Mouse (Mus musculus) forebrain, embryonic 11.5 days (tissue): Measurements from ENCODE around the gene Gm20388. TPM values are rescaled to one million over a fixed set of nuclear protein-coding genes. Genes with fewer than 3 reads are reported as not detected.

Experiments
- ATAC-seq: fragments of 200-750 bp; cut with Nextera tagmentation; replicated peaks from 2 replicates; pipeline ENCODE4 v1.8.0; 2017; ENCODE audit warnings: moderate TSS enrichment; ENCODE audit not compliant: low FRiP score
- DNase-seq: peaks from one replicate; pipeline ENCODE4 v3.0.0-alpha.2; 2017; ENCODE audit warnings: low spot score
- H3K27ac ChIP-seq: fragments of 300-500 bp; sonication (generic); 2 replicates; pipeline ENCODE4 v1.5.1; 2014; ENCODE audit warnings: low read depth, low read length
- H3K27me3 ChIP-seq: fragments of 300-500 bp; sonication (generic); 2 replicates; pipeline ENCODE4 v1.6.1; 2014; ENCODE audit warnings: mild to moderate bottlenecking, low read length, mixed read lengths; ENCODE audit not compliant: control insufficient read depth, insufficient read depth
- H3K36me3 ChIP-seq: fragments of 300-500 bp; sonication (generic); 2 replicates; pipeline ENCODE4 v1.6.1; 2014; ENCODE audit warnings: mild to moderate bottlenecking, low read length, moderate library complexity, mixed read lengths; ENCODE audit not compliant: control insufficient read depth, insufficient read depth
- H3K4me1 ChIP-seq: fragments of 300-500 bp; sonication (generic); replicated peaks from 2 replicates; pipeline ENCODE4 v1.6.1; 2014; ENCODE audit warnings: low read length, mixed read lengths; ENCODE audit not compliant: control insufficient read depth, insufficient read depth
- H3K4me2 ChIP-seq: fragments of 300-500 bp; sonication (generic); 2 replicates; pipeline ENCODE4 v1.6.1; 2014; ENCODE audit warnings: low read depth, mild to moderate bottlenecking, low read length, moderate library complexity, mixed read lengths; ENCODE audit not compliant: severe bottlenecking
- H3K4me3 ChIP-seq: fragments of 300-500 bp; sonication (generic); 2 replicates; pipeline ENCODE4 v1.5.1; 2014; ENCODE audit warnings: low read depth, low read length
- H3K9ac ChIP-seq: fragments of 300-500 bp; sonication (generic); 2 replicates; pipeline ENCODE4 v1.6.1; 2014; ENCODE audit warnings: low read length
- H3K9me3 ChIP-seq: fragments of 300-500 bp; sonication (generic); 2 replicates; pipeline ENCODE4 v1.6.1; 2016; ENCODE audit warnings: low read length, mixed read lengths; ENCODE audit not compliant: control insufficient read depth
- WGBS: fragments of 180-500 bp; shearing (Covaris S2); extraction: QIAGEN DNeasy Blood & Tissue Kit; methylation state at CpG from one replicate; pipeline ENCODE4 v1.1.7; 2014; 5-methylcytosine and 5-hydroxymethylcytosine counted together
- polyA plus RNA-seq: library from polyadenylated mRNA; unstranded; fragments of >200 nt; fragmentation: Nextera tagmentation; extraction: Ambion mirVana; gene quantifications from 2 replicates; pipeline ENCODE4 v1.2.1, GENCODE M21; 2014

The Gm20388 gene
- polyA plus RNA-seq, 1 experiment from 2014 or later, result not detected

GRCm38 (mm10) chr8:124289481-124290050 lies 4378.9 kb downstream of the Gm20388 start:
- ATAC-seq, result no peak
- 88% methylated on average over 5 of the region's 5 CpGs for WGBS
- no peak overlapping the region for H3K4me2 ChIP-seq
- no peaks in the 10 kb centered on the region for H3K27me3 ChIP-seq
- H3K36me3 ChIP-seq, result no peaks in the 10 kb centered on the region
- no peak overlapping the region for H3K9ac ChIP-seq
- H3K27ac ChIP-seq, result no peak overlapping the region
- H3K9me3 ChIP-seq, result no peaks in the 10 kb centered on the region
- no peak for DNase-seq
- peaks cover 29% of the 10 kb centered on the region for H3K4me1 ChIP-seq
- H3K4me3 ChIP-seq, result no peak overlapping the region

DNA sequence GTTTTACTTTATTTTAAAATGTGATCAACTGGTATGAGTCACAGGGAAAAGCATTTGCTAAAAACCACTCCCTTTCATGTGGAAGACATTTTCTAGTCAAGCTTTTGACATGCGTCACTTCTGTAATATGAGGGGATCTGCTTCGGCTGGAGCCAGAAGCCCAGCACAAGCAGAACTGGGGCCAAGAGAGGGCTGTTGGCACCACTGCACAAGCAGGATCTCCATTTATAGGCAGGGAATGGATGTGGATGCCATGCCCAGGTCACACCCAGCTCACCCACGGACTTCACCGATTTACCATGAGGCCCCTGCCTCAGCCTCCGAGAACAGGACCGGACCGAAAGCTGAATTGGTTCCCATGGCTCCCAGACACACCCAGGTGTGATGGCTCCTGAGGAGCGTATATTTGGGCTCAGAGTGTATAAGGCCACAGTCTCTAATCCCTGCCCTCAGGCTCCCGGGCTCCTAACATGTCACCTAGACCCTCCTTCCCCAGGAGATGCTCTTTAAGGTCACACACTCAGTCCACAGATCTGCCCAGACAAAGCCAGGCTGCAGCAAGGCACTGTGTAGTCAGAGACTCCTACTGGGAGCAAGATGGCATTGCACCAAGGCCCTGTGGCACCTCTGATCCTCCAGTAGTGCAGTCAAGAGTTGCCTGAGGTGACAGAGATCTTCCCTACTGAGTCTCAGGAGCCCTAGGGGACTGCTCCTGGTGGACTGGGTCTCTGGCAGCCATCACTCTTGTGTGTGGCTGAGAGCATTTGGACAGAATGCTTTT lies 4380.5 kb downstream of the Gm20388 start:
- no peak overlapping the region for H3K4me2 ChIP-seq
- no peaks in the 10 kb centered on the region for H3K36me3 ChIP-seq
- peaks cover 13% of the 10 kb centered on the region for H3K4me1 ChIP-seq
- no peak for ATAC-seq
- H3K9ac ChIP-seq, result no peak overlapping the region
- H3K4me3 ChIP-seq, result no peak overlapping the region
- DNase-seq, result no peak
- no peaks in the 10 kb centered on the region for H3K27me3 ChIP-seq
- WGBS, result 89% methylated on average over 9 of the region's 9 CpGs
- H3K27ac ChIP-seq, result no peak overlapping the region
- no peaks in the 10 kb centered on the region for H3K9me3 ChIP-seq

- no peak for DNase-seq
- H3K27ac ChIP-seq, result no peak overlapping the region
- WGBS, result 89% methylated on average over 5 of the region's 5 CpGs
Measured at GRCm38 (mm10) chr8:124291693-124292092, 4381.1 kb downstream of the Gm20388 start.

DNA sequence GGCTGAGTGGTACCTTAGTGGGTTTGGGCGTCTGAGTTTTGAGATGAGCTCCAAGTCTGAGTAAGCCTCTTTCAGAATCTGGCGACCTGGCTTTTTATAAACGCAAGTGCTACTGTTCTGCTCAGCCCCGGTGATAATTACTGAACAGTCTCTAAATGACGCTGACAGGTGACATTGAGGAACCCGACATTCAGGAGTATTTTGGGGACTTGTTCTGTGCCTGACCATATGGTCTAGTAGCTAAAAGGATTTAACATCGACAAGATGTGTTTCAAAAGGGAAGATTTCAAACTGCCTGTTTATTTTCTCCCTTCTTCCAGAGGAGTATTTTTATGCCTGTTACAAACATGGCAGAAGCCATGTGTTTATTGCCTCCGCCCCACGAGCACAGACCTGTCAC lies 4382.3 kb downstream of the Gm20388 start:
- no peaks in the 10 kb centered on the region for H3K9me3 ChIP-seq
- H3K27me3 ChIP-seq, result no peaks in the 10 kb centered on the region
- H3K9ac ChIP-seq, result no peak overlapping the region
- peaks cover 2% of the 10 kb centered on the region; the same call in 1 of the 2 replicates for H3K4me1 ChIP-seq
- H3K4me3 ChIP-seq, result no peak overlapping the region
- WGBS, result 90% methylated on average over 9 of the region's 9 CpGs
- DNase-seq, result no peak
- no peak for ATAC-seq
- H3K36me3 ChIP-seq, result no peaks in the 10 kb centered on the region; the same call in 1 of the 2 replicates
- H3K27ac ChIP-seq, result no peak overlapping the region
- no peak overlapping the region for H3K4me2 ChIP-seq

More at GRCm38 (mm10) chr8:124291693-124292092, 4381.1 kb downstream of the Gm20388 start:
- no peak for ATAC-seq
- Histone ChIP-seq H3K4me3 (no peak overlapping the region), H3K9ac (no peak overlapping the region), H3K36me3 (no peaks in the 10 kb centered on the region), H3K9me3 (no peaks in the 10 kb centered on the region), H3K4me2 (no peak overlapping the region), H3K27me3 (no peaks in the 10 kb centered on the region), H3K4me1 (peaks cover 8% of the 10 kb centered on the region; the same call in 1 of the 2 replicates)

GRCm38 (mm10) chr8:124294425-124294824 lies 4383.8 kb downstream of the Gm20388 start:
- Histone ChIP-seq H3K4me3 (no peak overlapping the region), H3K4me2 (no peak overlapping the region), H3K9me3 (no peaks in the 10 kb centered on the region), H3K36me3 (no peaks in the 10 kb centered on the region; the same call in 1 of the 2 replicates), H3K27me3 (no peaks in the 10 kb centered on the region), H3K4me1 (peaks cover 2% of the 10 kb centered on the region; the same call in 1 of the 2 replicates), H3K27ac (no peak overlapping the region), H3K9ac (no peak overlapping the region)
- 88% methylated on average over 6 of the region's 6 CpGs for WGBS
- DNase-seq, result no peak
- no peak for ATAC-seq

GRCm38 (mm10) chr8:124294900-124295299 lies 4384.3 kb downstream of the Gm20388 start:
- Histone ChIP-seq H3K27ac (no peak overlapping the region), H3K4me1 (peaks cover 2% of the 10 kb centered on the region; the same call in 1 of the 2 replicates), H3K9ac (no peak overlapping the region), H3K27me3 (no peaks in the 10 kb centered on the region), H3K4me3 (no peak overlapping the region), H3K4me2 (no peak overlapping the region), H3K9me3 (no peaks in the 10 kb centered on the region), H3K36me3 (no peaks in the 10 kb centered on the region; the same call in 1 of the 2 replicates)
- ATAC-seq (no peak), DNase-seq (no peak)
- WGBS, result 88% methylated on average over 10 of the region's 10 CpGs

DNA sequence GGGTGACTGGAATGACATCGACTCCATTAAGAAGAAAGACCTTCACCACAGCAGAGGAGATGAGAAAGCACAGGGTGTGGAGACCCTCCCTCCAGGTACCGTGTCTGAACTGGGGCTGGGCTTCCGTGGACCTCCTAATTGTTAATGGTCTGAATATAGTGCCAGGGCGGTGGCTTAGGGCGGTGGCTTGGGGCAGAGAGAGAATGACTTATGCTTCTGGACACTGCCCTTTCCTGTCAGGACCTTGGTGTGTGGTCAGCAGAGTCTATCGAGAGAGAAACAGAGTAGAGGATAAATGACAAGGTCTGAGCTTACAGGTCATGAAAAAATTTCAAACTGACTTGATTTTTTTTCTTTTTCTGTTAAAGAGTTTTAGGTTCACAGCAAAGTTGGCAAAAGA lies 4384.7 kb downstream of the Gm20388 start:
- H3K4me2 ChIP-seq, result no peak overlapping the region
- no peak overlapping the region for H3K27ac ChIP-seq
- DNase-seq (no peak), ATAC-seq (no peak)
- no peak overlapping the region for H3K4me3 ChIP-seq
- H3K27me3 ChIP-seq, result no peaks in the 10 kb centered on the region
- H3K36me3 ChIP-seq, result no peaks in the 10 kb centered on the region; the same call in 1 of the 2 replicates
- 90% methylated on average over 6 of the region's 6 CpGs for WGBS
- no peak overlapping the region for H3K9ac ChIP-seq
- peaks cover 2% of the 10 kb centered on the region; the same call in 1 of the 2 replicates for H3K4me1 ChIP-seq
- H3K9me3 ChIP-seq, result no peaks in the 10 kb centered on the region

DNA sequence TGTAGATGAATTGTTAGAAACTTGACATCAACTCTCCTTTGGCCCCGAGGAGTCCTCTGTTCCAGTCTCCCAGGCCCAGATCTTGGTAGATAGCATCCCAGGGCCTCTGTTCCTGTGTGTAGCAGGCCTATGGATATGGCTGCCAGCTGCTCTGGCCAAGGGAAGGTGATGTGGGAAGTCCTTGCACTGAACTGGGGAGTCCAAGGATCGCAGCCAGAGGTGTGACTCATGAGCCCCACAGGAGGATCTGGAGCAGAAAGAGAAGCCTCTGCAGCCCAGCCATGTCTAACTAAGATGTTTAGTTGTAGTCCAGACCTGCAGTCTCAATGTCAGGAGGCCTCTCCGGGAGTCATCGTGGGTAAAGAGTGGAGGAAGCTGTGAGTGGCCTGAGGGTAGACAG lies 4390.9 kb downstream of the Gm20388 start:
- Histone ChIP-seq H3K4me2 (no peak overlapping the region), H3K9me3 (no peaks in the 10 kb centered on the region), H3K4me3 (no peak overlapping the region), H3K27me3 (no peaks in the 10 kb centered on the region), H3K36me3 (no peaks in the 10 kb centered on the region; the same call in 1 of the 2 replicates), H3K4me1 (no peaks in the 10 kb centered on the region), H3K9ac (no peak overlapping the region), H3K27ac (no peak overlapping the region)
- 93% methylated on average over 4 of the region's 4 CpGs for WGBS
- DNase-seq, result no peak
- no peak for ATAC-seq
